Mouse (Mus musculus) G1E (cell line): Measurements from ENCODE around the gene Dtymk.

Experiments
- CTCF ChIP-seq: IDR thresholded peaks from 2 replicates; pipeline ENCODE4 v1.5.1; 2012; ENCODE audit warnings: low read depth, low read length, inconsistent platforms, mixed read lengths
- GATA1 ChIP-seq: IDR thresholded peaks from 2 replicates; pipeline ENCODE4 v1.6.1; 2012; ENCODE audit warnings: borderline replicate concordance, low read length, inconsistent platforms, mixed read lengths

DNA sequence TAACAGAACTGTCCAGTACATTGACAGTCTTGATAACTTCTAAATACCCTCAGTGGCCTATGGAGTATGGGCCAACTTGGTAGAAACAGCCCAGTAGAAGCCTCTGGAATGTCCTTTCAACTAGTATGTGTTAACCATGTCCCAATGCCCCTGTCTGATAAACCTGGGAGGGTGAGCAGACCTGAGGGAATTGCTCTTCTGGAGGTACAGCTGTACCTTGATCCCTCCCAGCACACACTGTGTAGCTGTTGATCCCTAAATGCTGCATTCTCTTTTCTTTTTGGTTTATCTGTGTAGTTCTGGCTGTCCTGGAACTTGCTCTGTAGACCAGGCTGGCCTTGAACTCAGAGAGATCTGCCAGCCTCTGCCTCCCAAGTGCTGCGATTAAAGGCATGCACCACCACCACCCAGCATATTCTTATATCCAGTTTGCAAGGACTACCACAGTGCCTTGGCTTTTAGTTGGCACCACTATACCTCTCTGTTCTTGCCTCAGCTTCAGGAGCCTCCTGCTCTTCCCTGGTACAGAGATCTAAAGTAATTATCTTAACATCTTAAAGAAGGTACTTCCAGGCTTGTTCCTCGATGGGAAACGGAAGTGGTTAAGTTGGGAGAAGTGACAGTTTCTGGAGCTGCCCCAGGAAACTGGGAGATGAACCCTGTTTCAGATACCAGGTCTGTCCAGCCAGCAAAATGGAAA, 22.2 kb upstream of the Dtymk start:
- TF ChIP-seq CTCF, result no peak
- no peak for TF ChIP-seq GATA1
